Mouse (Mus musculus) thymus, postnatal 36 days (tissue): ENCODE results near the gene Gm11733.
A peak's percentile ranks its signal among the peaks of the same experiment; 100 is the strongest.

Experiments
- DNase-seq, 2 experiments: peaks; one replicate each; pipeline ENCODE4 v3.0.0; 2022; ENCODE audit warnings: mixed read lengths in 2 of 2

Gene Gm11733

GRCm38 (mm10) chr11:117479007-117479719 is 5.0 kb upstream of the Gm11733 start:
- DNase-seq, result peak in 1 of 2 experiments; percentile 14

DNA sequence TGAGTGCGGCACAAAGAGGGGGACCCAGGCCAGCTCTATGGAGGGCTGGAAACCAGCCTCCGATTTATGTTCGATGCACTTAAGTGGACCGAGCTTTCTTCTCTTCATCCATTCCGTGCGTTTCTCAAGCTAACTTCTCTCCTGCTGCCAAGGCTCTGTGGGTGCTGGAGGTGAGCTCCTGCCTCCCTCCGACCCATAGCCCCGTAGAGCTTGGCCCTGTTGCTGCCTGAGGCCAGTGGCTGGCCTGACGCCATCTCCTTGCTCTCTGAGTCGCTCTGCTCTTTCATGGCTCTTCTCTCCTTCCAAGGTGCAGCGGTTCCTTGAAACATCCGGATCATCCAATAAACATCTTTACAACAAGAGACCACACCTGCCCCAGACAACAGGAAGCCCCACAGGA is 4.4 kb upstream of the Gm11733 start:
- no peak for DNase-seq

- DNase-seq, result no peak
These were observed 1.9 kb upstream of the Gm11733 start for GRCm38 (mm10) chr11:117482300-117482676.

DNA sequence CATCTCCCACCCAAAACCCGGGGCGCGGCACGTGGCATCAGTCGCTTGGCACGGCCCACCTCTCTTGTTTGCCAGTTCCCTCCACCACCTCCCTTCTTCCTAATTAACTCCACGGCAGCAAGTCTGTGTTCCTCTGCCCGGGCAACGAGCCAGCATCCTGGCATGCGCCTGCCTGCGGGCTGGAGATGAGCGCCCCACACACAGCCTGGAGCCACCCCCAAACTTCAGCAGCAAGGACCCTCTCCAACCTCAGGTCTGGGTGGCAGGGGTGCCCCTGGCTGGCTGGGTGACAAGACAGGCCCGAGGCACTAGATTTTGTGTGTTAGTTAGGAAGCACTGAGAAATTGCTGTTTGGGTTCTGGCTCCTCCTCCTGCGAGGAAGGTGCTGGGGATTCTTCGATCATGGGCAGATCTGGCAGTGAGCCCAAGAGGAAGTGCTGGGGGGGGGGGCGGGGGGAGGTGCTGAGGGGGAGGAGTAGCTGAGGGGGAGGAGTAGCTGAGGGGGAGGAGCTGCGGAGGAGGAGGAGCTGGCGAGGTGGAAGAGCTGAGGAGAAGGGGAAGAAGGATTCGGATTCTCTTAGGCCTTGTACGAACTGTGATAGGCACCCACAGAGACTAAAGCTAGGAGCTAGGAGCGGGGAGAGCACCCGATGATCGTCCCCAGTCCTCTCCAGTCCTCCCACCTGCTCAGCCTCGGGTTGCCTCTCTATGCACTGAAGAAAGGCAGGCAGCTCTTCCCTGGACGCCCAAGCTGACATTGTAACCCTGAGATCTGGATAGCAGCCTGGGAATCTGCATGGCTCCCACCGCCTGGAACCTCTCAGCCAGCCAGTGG is 1.3 kb upstream of the Gm11733 start:
- peak; percentile 66 to 71 for DNase-seq

GRCm38 (mm10) chr11:117491408-117492208 is 7.4 kb downstream of the Gm11733 start:
- no peak for DNase-seq

DNA sequence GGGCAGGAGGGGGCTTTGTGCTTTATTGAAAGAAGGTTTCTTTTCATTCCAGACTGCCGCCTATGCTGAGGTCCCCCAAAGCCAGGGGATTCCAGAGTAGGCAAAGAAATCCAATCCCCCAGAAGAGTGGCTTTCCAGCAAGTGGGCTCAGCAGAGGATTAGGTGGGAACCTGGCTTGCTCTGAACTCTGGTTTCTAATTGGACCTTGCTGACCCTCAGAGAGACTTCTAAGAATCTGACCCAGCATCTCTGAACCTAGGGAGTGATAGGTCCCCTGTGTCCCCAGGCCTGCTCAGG is 8.0 kb downstream of the Gm11733 start:
- DNase-seq, result no peak

DNA sequence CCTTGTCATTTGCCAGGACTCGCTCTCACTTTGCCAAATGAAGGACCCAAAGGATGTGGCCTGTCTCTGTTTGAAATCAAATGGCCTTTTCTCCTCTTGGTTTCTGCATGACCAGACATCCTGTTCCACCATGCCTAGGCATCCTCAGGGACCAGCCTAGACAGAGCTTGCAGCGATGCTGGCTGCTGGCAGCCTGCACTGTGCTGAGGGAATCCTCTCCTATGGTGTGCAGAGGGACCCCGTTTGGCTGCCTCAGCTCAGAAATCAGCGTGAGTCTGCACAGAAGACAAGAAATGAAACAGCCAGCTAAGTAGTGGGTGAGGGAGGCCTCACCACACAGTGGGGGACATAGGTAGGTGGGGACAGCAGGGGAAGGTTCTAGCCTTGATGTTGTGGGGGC is 12.6 kb downstream of the Gm11733 start:
- DNase-seq, result no peak

DNA sequence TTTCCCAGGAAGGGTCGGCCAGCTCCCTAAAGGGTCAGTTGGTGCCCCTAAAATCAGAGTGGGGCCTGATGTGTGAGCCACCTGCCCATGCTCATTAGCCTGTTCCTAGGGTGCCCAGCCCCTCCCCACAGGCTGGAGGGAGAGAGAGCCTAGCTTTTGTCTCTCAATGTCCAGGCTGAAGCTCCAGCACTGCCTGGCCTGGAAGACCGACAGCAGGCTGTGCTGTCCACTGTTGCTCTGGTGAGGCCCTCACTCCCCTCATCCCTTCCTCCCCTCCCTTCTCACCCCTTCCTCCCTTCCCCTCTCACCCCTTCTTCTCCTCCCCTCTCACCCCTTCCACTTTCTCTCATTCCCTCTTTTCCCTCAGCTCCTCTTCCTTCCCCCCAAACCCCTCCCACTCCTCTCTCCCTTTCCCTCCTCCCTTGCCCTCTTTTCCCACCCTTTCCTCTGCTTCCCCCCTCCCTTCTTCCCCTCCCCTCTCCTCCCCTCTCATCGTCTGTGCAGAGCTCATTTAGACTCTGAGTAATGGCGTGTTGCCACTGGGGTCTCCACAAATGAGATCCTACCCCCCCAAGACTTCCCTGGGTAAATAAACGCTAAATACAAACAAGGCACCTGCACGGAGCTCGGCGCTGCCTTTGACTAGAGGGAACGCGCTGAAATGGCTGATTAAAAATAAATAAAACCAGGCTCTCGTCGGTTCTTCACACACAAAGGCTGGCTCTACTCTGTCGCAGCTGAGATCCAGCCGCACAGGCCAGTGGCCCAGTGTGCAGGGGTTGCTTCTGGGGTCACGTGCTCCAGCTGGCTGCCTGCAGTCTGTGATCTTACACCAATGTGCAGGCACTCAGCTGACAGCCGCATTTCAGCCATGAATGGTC is 13.3 kb downstream of the Gm11733 start:
- peak; percentile 22 to 51 for DNase-seq

DNA sequence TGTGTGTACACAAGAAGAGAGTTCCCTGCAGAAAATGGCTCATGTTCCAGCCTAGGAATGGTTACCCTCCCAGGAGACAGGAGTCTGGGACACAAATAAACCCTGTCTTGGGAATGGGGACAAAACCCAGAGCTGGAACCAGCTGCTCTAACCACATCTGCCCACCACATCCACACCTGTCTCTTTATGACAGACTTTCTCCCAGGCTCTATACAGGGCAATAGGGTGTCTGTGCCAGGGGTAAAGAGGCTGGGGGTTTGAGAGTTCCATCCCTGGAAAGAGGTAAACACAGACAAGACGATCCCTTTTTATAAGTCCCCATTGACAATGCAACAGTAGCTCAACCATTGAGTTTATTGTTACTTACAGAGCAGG is 14.0 kb downstream of the Gm11733 start:
- no peak for DNase-seq

DNA sequence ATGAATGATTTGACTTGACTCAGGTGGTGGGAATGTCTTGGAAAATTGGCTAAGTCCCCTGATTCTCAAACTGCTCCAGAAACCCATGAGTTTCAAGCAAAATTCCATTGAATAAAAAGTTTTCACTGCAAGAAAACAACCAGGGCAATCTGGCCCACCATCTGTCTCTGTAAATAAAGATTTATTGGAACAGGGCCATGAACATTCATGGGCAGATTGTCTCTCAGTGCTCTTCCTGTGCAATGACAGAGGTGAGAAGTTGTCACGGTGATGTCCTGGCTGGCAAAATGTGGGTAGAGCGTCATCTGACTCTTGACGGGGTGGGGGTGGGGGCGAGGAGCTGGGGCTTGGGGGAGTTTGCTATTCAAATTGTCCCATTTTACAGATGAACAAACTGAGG is 24.8 kb downstream of the Gm11733 start:
- DNase-seq, result no peak

GRCm38 (mm10) chr11:117515718-117516421 is 31.7 kb downstream of the Gm11733 start:
- DNase-seq, result no peak

- DNase-seq, result no peak
These were observed 32.2 kb downstream of the Gm11733 start for GRCm38 (mm10) chr11:117516422-117516796.

DNA sequence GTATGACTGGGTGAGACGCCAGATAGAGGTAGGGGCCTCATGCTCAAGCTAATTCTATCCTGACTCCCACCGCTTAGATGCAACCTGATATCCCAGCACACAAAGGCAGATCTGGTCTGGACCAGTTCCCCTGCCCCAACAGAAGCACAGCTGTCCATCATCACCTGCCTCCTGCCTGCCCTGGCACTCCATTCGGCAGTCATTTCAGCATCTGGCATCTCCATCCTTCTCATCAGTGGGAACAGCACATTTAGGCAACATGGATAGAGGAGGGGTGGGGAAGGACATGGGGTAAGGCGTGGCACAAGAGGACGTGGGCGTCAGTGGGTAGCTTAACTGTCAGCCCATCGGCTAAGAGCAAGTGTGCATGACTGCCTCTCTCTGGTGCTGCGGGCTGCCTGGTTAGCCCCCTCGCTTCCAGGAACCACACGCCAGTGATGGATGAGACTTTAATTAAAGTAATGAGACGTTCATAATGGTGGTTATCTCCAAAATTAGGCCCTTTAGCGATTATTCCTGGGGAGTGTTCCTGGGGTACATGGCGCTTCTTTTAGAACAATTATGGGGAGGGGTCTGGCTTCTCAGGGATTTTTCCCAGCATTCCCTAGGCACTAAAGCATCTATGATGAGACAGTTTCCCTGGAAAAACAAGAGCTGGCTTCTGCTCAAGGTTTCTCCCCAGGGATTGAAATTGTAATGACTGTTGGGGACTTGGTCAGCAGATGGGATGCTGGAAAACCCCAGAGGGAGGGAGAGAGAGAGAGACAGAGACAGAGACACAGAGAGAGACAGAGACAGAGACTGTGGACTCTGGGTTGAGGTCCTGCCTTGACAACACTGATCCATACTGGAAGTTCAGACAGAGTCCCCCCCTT is 38.0 kb downstream of the Gm11733 start:
- DNase-seq, result no peak

GRCm38 (mm10) chr11:117522879-117523519 is 38.8 kb downstream of the Gm11733 start:
- no peak for DNase-seq

- peak; percentile 6 to 14 for DNase-seq
These were observed 41.6 kb downstream of the Gm11733 start for GRCm38 (mm10) chr11:117525606-117526349.

- DNase-seq, result no peak
These were observed 48.2 kb downstream of the Gm11733 start for GRCm38 (mm10) chr11:117532374-117532773.

DNA sequence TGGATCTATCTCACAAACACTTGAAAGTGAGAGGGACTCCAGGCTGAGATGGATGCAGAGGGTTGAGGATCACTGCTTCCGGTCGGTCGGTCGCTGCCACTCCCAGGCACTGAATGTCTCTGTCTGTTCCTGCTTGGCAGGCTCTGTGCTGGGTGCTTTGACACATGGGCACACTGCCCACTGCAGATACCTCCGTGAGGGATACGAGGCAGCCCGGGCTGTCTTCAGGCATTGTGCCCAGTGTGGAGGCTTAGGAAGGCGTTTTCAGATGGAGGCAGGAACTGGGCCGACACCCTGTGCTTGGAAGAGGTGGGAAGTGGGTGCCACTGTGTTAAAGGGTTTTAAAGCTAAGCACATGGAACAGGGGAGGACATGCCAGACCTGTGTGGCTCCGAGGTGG is 50.7 kb downstream of the Gm11733 start:
- DNase-seq, result no peak

- no peak for DNase-seq
These were observed 51.5 kb downstream of the Gm11733 start for GRCm38 (mm10) chr11:117535491-117536304.

- DNase-seq, result no peak
These were observed 52.4 kb downstream of the Gm11733 start for GRCm38 (mm10) chr11:117536586-117536985.
